Mouse (Mus musculus) midbrain, embryonic 16.5 days (tissue): Measurements from ENCODE around the gene Cmtm7. TPM values are rescaled to one million over a fixed set of nuclear protein-coding genes. Genes with fewer than 3 reads are reported as not detected.
"Not testable (repeated sequence)": the region's sequence is repeated elsewhere in the genome, so short reads cannot be mapped to it uniquely, and the experiment has no call there.

Experiments used
- ATAC-seq: fragments of 200-750 bp; cut with Nextera tagmentation; 2 replicates; pipeline ENCODE4 v1.8.0; 2017; ENCODE audit warnings: moderate TSS enrichment
- H3K27ac ChIP-seq: fragments of 300-500 bp; sonication (generic); 2 replicates; pipeline ENCODE4 v1.5.1; 2014; ENCODE audit warnings: mild to moderate bottlenecking, low read length, mixed read lengths
- H3K27me3 ChIP-seq: fragments of 300-500 bp; sonication (generic); 2 replicates; pipeline ENCODE4 v1.6.1; 2014; ENCODE audit warnings: low read depth, low read length, mixed read lengths; ENCODE audit not compliant: control insufficient read depth, insufficient read depth
- H3K36me3 ChIP-seq: fragments of 300-500 bp; sonication (generic); 2 replicates; pipeline ENCODE4 v1.6.1; 2014; ENCODE audit warnings: mild to moderate bottlenecking, low read length, moderate library complexity, mixed read lengths; ENCODE audit not compliant: control insufficient read depth, insufficient read depth
- H3K4me1 ChIP-seq: fragments of 300-500 bp; sonication (generic); 2 replicates; pipeline ENCODE4 v1.6.1; 2014; ENCODE audit warnings: mild to moderate bottlenecking, low read length, mixed read lengths; ENCODE audit not compliant: control insufficient read depth, insufficient read depth
- H3K4me2 ChIP-seq: fragments of 300-500 bp; sonication (generic); 2 replicates; pipeline ENCODE4 v1.6.1; 2014; ENCODE audit warnings: mild to moderate bottlenecking, low read length, mixed read lengths
- H3K4me3 ChIP-seq: fragments of 300-500 bp; sonication (generic); 2 replicates; pipeline ENCODE4 v1.5.1; 2014; ENCODE audit warnings: low read depth, mild to moderate bottlenecking, low read length, moderate library complexity, mixed read lengths
- H3K9ac ChIP-seq: fragments of 300-500 bp; sonication (generic); 2 replicates; pipeline ENCODE4 v1.6.1; 2014; ENCODE audit warnings: low read depth, low read length, mixed read lengths
- H3K9me3 ChIP-seq: fragments of 300-500 bp; sonication (generic); replicated peaks from 2 replicates; pipeline ENCODE4 v1.6.1; 2014; ENCODE audit warnings: mild to moderate bottlenecking, low read length, mixed read lengths; ENCODE audit not compliant: control insufficient read depth, poor library complexity, severe bottlenecking
- WGBS: fragments of 180-500 bp; shearing (Covaris S2); extraction: QIAGEN DNeasy Blood & Tissue Kit; methylation state at CpG from one replicate; pipeline ENCODE4 v1.1.7; 2014; 5-methylcytosine and 5-hydroxymethylcytosine counted together
- polyA plus RNA-seq: library from polyadenylated mRNA; unstranded; fragments of >200 nt; fragmentation: Nextera tagmentation; extraction: Ambion mirVana; gene quantifications from 2 replicates; pipeline ENCODE4 v1.2.1, GENCODE M21; 2015

Cmtm7 gene
- polyA plus RNA-seq, 1 experiment from 2014 or later, result 7.2 TPM

DNA sequence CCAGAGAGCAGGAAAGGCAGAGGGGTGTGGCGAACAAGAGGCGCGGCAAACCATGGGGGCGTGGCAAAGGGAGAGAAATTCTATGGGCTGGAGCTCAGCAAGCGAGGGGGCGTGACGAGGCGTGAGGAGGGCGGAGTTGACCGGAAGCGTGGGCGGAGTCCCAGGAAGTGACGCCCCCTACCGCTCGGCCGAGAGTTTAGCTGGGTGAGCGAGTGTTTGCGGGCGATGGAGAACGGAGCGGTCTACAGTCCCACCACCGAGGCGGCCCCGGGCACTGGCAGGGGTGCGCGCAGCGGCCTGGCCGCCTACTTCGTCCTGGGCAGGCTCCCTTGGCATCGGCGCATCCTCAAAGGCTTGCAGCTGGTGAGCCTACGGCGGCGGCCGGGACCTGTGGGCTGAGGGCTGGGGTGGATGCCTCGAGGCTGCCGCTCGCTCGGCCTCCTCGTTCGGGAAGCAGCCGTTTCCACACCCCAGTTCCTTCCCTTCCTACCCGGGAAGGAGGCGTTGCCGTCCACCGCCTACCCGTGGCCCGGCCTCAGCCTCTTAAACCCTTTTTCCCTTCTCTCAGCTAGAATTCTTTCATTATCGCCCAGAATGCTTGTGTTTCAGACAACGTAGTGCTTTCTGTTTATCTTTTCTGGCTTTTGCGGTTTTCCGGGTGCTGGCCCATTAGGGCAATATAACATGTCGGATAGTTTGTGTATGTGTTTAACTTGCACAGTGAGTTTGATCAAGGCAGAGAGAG, 50.5 kb downstream of the Cmtm7 start, which contains the start of gene Cmtm6:
Cmtm6 (plus strand) TSS at position 106 of the 745 bp plus-strand sequence.
- peak within 1 kb of the TSS; percentile 88 for H3K9ac ChIP-seq
- WGBS, result 0% methylated on average over 53 of the region's 53 CpGs

DNA sequence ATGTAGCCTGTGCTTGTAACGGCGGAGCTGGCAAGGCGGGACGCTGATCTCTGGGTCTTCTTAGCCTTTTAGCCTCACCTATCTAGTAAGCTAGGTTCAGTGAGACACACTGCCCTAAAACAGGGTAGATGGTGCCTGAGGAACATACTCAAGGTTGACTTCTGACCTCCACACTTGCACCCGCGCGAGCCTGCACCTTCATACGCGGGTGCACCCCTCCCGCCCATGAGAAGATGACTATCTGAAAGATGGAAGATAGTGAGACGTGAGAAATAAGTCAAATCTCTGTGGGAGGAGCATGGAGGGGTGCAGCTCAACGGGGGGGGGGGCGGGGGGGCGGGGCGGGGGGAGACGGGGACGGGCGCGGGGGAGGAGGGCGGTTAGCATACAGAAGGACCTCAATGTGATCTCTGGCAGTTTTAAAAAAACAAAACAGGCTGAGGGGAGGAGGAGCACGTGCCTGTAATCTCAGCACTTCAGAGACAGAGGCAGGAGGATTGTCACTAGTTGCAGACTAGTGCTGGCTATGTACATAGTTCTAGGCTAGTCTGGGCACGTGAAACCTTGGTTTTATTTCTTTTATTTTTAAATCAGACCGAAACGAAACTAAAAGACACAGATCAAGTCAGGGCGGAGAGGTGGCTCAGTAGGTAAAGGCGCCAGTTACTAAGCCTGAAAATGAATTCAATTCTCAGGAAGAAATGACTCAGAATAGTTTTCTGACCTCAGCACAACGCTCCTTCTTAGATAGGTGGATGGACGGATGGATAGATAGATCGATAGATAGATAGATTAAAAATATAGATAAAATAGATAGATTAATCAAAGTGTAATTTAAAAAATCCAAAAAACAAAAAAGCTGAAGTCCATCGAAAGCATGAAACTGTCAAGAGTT, 51.5 kb downstream of the Cmtm7 start:
- no peak overlapping the region for H3K9ac ChIP-seq
- no peak for ATAC-seq
- H3K36me3 ChIP-seq, result no peaks in the 10 kb centered on the region
- 49% methylated on average over 24 of the region's 30 CpGs for WGBS
- H3K4me2 ChIP-seq, result peak overlapping the region; percentile 62
- H3K27me3 ChIP-seq, result no peaks in the 10 kb centered on the region
- H3K9me3 ChIP-seq, result no peaks in the 10 kb centered on the region
- H3K4me3 ChIP-seq, result peak overlapping the region; percentile 90
- H3K4me1 ChIP-seq, result peaks cover 13% of the 10 kb centered on the region
- H3K27ac ChIP-seq, result no peak overlapping the region

More for the DNA sequence above, 50.5 kb downstream of the Cmtm7 start, which contains the start of gene Cmtm6:
- ATAC-seq, result peak; percentile 91
- no peaks in the 10 kb centered on the region for H3K27me3 ChIP-seq
- H3K27ac ChIP-seq, result peak within 1 kb of the TSS; percentile 80
- H3K9me3 ChIP-seq, result no peaks in the 10 kb centered on the region
- H3K4me2 ChIP-seq, result peak within 1 kb of the TSS; percentile 62
- peak within 1 kb of the TSS; percentile 90 for H3K4me3 ChIP-seq
- peaks cover 13% of the 10 kb centered on the region for H3K4me1 ChIP-seq
- no peaks in the 10 kb centered on the region for H3K36me3 ChIP-seq

- H3K27me3 ChIP-seq, H3K4me3 ChIP-seq, ATAC-seq, H3K9ac ChIP-seq, H3K9me3 ChIP-seq, H3K36me3 ChIP-seq, H3K27ac ChIP-seq, H3K4me2 ChIP-seq: not testable (repeated sequence)
- 68% methylated on average over 2 of the region's 2 CpGs for WGBS
- peaks cover 13% of the 10 kb centered on the region for H3K4me1 ChIP-seq
Observed at GRCm38 (mm10) chr9:114728432-114728831, 53.2 kb downstream of the Cmtm7 start.

DNA sequence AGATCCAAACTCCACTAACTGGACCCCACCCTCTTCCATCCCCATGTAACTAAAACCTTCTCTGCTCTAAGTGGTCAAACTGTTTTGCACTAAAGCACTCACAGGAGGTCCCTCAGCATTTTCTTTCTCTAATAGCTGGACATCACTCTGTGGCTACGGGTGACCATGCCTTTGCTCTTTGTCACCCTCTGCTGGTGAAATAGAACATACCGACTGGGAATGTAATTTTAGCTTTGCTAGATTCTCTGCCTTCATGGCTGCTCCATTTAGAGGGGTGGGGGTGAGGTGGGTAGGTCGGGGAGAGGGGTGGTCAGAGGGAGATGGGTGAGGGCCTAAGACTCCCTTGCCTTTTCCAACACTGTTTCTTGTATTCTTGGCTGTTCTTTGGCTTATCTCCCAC, 54.3 kb downstream of the Cmtm7 start:
- ATAC-seq, result no peak
- WGBS, result 3% methylated on average over 3 of the region's 3 CpGs
- H3K4me2 ChIP-seq, result no peak overlapping the region

GRCm38 (mm10) chr9:114716677-114717331, 64.9 kb downstream of the Cmtm7 start:
- Histone ChIP-seq H3K4me1 (no peaks in the 10 kb centered on the region), H3K9me3 (no peaks in the 10 kb centered on the region), H3K4me2 (no peak overlapping the region), H3K4me3 (no peak overlapping the region), H3K36me3 (peaks cover 52% of the 10 kb centered on the region), H3K9ac (no peak overlapping the region), H3K27me3 (no peaks in the 10 kb centered on the region), H3K27ac (no peak overlapping the region)
- 86% methylated on average over 18 of the region's 18 CpGs for WGBS
- no peak for ATAC-seq

More for the DNA sequence above, 54.3 kb downstream of the Cmtm7 start:
- Histone ChIP-seq H3K27ac (no peak overlapping the region), H3K36me3 (peaks cover 19% of the 10 kb centered on the region), H3K4me1 (peaks cover 7% of the 10 kb centered on the region), H3K9ac (no peak overlapping the region), H3K4me3 (no peak overlapping the region), H3K27me3 (no peaks in the 10 kb centered on the region), H3K9me3 (no peaks in the 10 kb centered on the region)

GRCm38 (mm10) chr9:114713481-114713880, 68.2 kb downstream of the Cmtm7 start:
- ATAC-seq, result no peak
- 92% methylated on average over 7 of the region's 7 CpGs for WGBS
- no peak overlapping the region for H3K27ac ChIP-seq
- no peak overlapping the region for H3K4me2 ChIP-seq
- peaks cover 36% of the 10 kb centered on the region for H3K36me3 ChIP-seq
- H3K4me3 ChIP-seq, result no peak overlapping the region
- no peaks in the 10 kb centered on the region for H3K27me3 ChIP-seq
- no peaks in the 10 kb centered on the region for H3K9me3 ChIP-seq
- H3K9ac ChIP-seq, result no peak overlapping the region
- H3K4me1 ChIP-seq, result no peaks in the 10 kb centered on the region

DNA sequence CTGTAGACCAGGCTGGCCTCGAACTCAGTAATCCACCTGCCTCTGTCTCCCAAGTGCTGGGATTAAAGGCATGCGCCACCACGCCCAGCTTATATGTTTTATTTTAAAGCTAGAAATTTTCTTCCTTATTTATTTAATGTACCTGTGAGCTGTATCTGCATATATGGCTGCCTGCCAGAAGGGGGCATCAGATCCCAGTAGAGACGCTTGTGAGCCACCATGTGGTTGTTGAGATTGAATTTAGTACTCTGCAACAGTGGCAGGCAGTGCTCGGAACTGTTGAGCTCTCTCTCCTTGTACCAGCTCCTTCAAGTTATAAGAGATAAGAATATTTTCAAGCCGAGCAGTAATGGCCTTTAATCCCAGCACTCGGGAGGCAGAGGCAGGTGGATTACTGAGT, 71.3 kb downstream of the Cmtm7 start:
- WGBS, result 75% methylated on average over 7 of the region's 7 CpGs
- no peak overlapping the region for H3K9ac ChIP-seq
- H3K4me2 ChIP-seq, result no peak overlapping the region
- H3K27me3 ChIP-seq, result no peaks in the 10 kb centered on the region
- no peaks in the 10 kb centered on the region for H3K9me3 ChIP-seq
- H3K4me1 ChIP-seq, result no peaks in the 10 kb centered on the region
- ATAC-seq, result no peak
- no peak overlapping the region for H3K4me3 ChIP-seq
- H3K36me3 ChIP-seq, result peaks cover 35% of the 10 kb centered on the region
- H3K27ac ChIP-seq, result no peak overlapping the region

DNA sequence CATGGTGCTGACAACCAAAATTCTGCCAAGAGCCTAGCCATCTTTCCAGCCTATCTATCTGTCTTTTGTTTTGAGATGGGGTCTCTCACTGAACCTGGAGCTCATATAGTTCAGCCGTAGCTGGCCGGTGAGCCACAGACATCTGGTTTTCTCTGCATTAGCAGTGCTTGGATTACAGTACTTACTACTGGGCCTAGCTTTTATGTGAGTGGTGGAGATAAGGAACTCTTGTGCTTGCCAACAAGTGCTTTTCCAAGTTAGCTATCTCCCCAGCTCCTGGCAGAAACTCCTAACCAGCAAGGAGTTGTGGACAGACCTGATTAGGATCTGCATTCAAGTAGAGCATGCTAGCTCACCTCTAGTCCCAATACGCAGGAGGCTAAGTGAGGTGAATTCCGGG, 73.9 kb downstream of the Cmtm7 start:
- H3K36me3 ChIP-seq, result peaks cover 24% of the 10 kb centered on the region
- 97% methylated on average over 4 of the region's 4 CpGs for WGBS
- H3K4me1 ChIP-seq, result no peaks in the 10 kb centered on the region
- ATAC-seq, result no peak
- H3K4me2 ChIP-seq, result no peak overlapping the region
- no peak overlapping the region for H3K4me3 ChIP-seq
- no peaks in the 10 kb centered on the region for H3K27me3 ChIP-seq
- no peak overlapping the region for H3K9ac ChIP-seq
- no peak overlapping the region for H3K27ac ChIP-seq
- H3K9me3 ChIP-seq, result no peaks in the 10 kb centered on the region
